Comparison of ENCODE assay signal across 9 mouse cellular contexts in genomic region chr1:76489681-76490492, GRCm38 (mm10).
DNase-seq lines count a peak whose midpoint lies in the region; ATAC-seq lines count a peak whose summit lies in the region.
"Had no signal": no experiment of that assay in that cellular context is flagged by ENCODE, and none has a peak within 500 bp of the region (broad histone marks: within the 10 kb centered on the region; RNA-seq: fewer than 3 reads in every experiment).

No protein-coding gene starts in this region.

- H3K4me3 ChIP-seq in hindbrain, embryonic 13.5 days, result no peak overlapping the region
- no peak overlapping the region for H3K4me3 ChIP-seq in hindbrain, embryonic 11.5 days (ENCODE audit: low read depth, low read length)
- H3K4me3 ChIP-seq in embryonic facial prominence, embryonic 11.5 days (ENCODE audit: low read depth, low read length), result no peak overlapping the region
- no peak overlapping the region for H3K4me3 ChIP-seq in heart, embryonic 13.5 days
- no peak overlapping the region for H3K4me3 ChIP-seq in midbrain, embryonic 12.5 days
- H3K4me3 ChIP-seq: embryonic facial prominence, embryonic 15.5 days had no signal

- H3K9ac ChIP-seq in hindbrain, embryonic 13.5 days, result no peak overlapping the region
- H3K9ac ChIP-seq in hindbrain, embryonic 11.5 days (ENCODE audit: low read depth, low read length), result no peak overlapping the region
- H3K9ac ChIP-seq in embryonic facial prominence, embryonic 11.5 days (replicated peaks; ENCODE audit: low read length), result no peak overlapping the region
- H3K9ac ChIP-seq in heart, embryonic 13.5 days, result no peak overlapping the region
- H3K9ac ChIP-seq in midbrain, embryonic 12.5 days (replicated peaks), result no peak overlapping the region
- H3K9ac ChIP-seq: embryonic facial prominence, embryonic 15.5 days had no signal

- H3K4me2 ChIP-seq in hindbrain, embryonic 13.5 days, result 0 out of 2 replicates have a peak overlapping the region, but pooled peaks have one; percentile 13
- H3K4me2 ChIP-seq in hindbrain, embryonic 11.5 days (replicated peaks; ENCODE audit: low read depth, low read length), result no peak overlapping the region
- no peak overlapping the region for H3K4me2 ChIP-seq in embryonic facial prominence, embryonic 11.5 days (ENCODE audit: low read depth, low read length)
- peak overlapping the region; percentile 5; the same call in 1 of the 2 replicates for H3K4me2 ChIP-seq in heart, embryonic 13.5 days
- H3K4me2 ChIP-seq in midbrain, embryonic 12.5 days (replicated peaks), result peak overlapping the region; percentile 30

- H3K27ac ChIP-seq in hindbrain, embryonic 13.5 days, result peak overlapping the region; percentile 78
- no peak overlapping the region for H3K27ac ChIP-seq in hindbrain, embryonic 11.5 days (ENCODE audit: low read depth, low read length)
- H3K27ac ChIP-seq in embryonic facial prominence, embryonic 11.5 days (replicated peaks; ENCODE audit: low read depth, low read length), result no peak overlapping the region
- H3K27ac ChIP-seq in heart, embryonic 13.5 days (replicated peaks), result no peak overlapping the region
- H3K27ac ChIP-seq in midbrain, embryonic 12.5 days (replicated peaks), result peak overlapping the region; percentile 52
- H3K27ac ChIP-seq: embryonic facial prominence, embryonic 15.5 days had no signal

- H3K27me3 ChIP-seq in hindbrain, embryonic 13.5 days, result no peaks in the 10 kb centered on the region
- no peaks in the 10 kb centered on the region for H3K27me3 ChIP-seq in hindbrain, embryonic 11.5 days (ENCODE audit: control insufficient read depth, insufficient read depth, low read length)
- no peaks in the 10 kb centered on the region for H3K27me3 ChIP-seq in embryonic facial prominence, embryonic 11.5 days (ENCODE audit: control insufficient read depth, insufficient read depth, low read length)
- H3K27me3 ChIP-seq in heart, embryonic 13.5 days (replicated peaks), result no peaks in the 10 kb centered on the region
- 0 out of 2 replicates have a peak, but pooled peaks cover 3% of the 10 kb centered on the region for H3K27me3 ChIP-seq in midbrain, embryonic 12.5 days
- H3K27me3 ChIP-seq: embryonic facial prominence, embryonic 15.5 days had no signal

- H3K9me3 ChIP-seq in hindbrain, embryonic 13.5 days, result no peaks in the 10 kb centered on the region
- H3K9me3 ChIP-seq in hindbrain, embryonic 11.5 days (ENCODE audit: control insufficient read depth, low read length), result no peaks in the 10 kb centered on the region
- H3K9me3 ChIP-seq in embryonic facial prominence, embryonic 11.5 days (replicated peaks; ENCODE audit: control insufficient read depth, low read length), result no peaks in the 10 kb centered on the region
- H3K9me3 ChIP-seq in heart, embryonic 13.5 days, result no peaks in the 10 kb centered on the region
- H3K9me3 ChIP-seq in midbrain, embryonic 12.5 days, result no peaks in the 10 kb centered on the region
- H3K9me3 ChIP-seq: embryonic facial prominence, embryonic 15.5 days had no signal

- no peak for DNase-seq in hindbrain, embryonic 11.5 days (ENCODE audit: low spot score)
- peak; percentile 62 for DNase-seq in embryonic facial prominence, embryonic 11.5 days (ENCODE audit: low spot score)
- DNase-seq in yolk sac, embryonic 10.5 days (ENCODE audit: low spot score), result no peak
- DNase-seq in testis, postnatal 14 days (ENCODE audit: low spot score), result no peak

- H3K4me1 ChIP-seq in hindbrain, embryonic 13.5 days (replicated peaks), result peaks cover 30% of the 10 kb centered on the region
- H3K4me1 ChIP-seq in hindbrain, embryonic 11.5 days (replicated peaks; ENCODE audit: control insufficient read depth, insufficient read depth, low read length), result no peaks in the 10 kb centered on the region
- no peaks in the 10 kb centered on the region for H3K4me1 ChIP-seq in embryonic facial prominence, embryonic 11.5 days (ENCODE audit: control insufficient read depth, insufficient read depth, low read length)
- H3K4me1 ChIP-seq in heart, embryonic 13.5 days, result peaks cover 29% of the 10 kb centered on the region
- peaks cover 28% of the 10 kb centered on the region for H3K4me1 ChIP-seq in midbrain, embryonic 12.5 days

- no peaks in the 10 kb centered on the region for H3K36me3 ChIP-seq in hindbrain, embryonic 13.5 days
- H3K36me3 ChIP-seq in hindbrain, embryonic 11.5 days (ENCODE audit: control insufficient read depth, insufficient read depth, low read length), result no peaks in the 10 kb centered on the region
- no peaks in the 10 kb centered on the region for H3K36me3 ChIP-seq in embryonic facial prominence, embryonic 11.5 days (replicated peaks; ENCODE audit: control insufficient read depth, insufficient read depth, low read depth, low read length)
- no peaks in the 10 kb centered on the region for H3K36me3 ChIP-seq in heart, embryonic 13.5 days
- no peaks in the 10 kb centered on the region for H3K36me3 ChIP-seq in midbrain, embryonic 12.5 days
- H3K36me3 ChIP-seq: embryonic facial prominence, embryonic 15.5 days had no signal

- 32% methylated on average over 12 of the region's 12 CpGs for WGBS in hindbrain, embryonic 13.5 days
- 66% methylated on average over 12 of the region's 12 CpGs for WGBS in hindbrain, embryonic 11.5 days
- 38% methylated on average over 12 of the region's 12 CpGs for WGBS in embryonic facial prominence, embryonic 11.5 days
- 44% methylated on average over 12 of the region's 12 CpGs for WGBS in heart, embryonic 13.5 days
- WGBS in midbrain, embryonic 12.5 days, result 28% methylated on average over 12 of the region's 12 CpGs

- 0 out of 2 replicates have a peak, but pooled peaks have one; percentile 32 for ATAC-seq in hindbrain, embryonic 13.5 days (ENCODE audit: low FRiP score)
- no peak for ATAC-seq in hindbrain, embryonic 11.5 days (ENCODE audit: low FRiP score)
- ATAC-seq in embryonic facial prominence, embryonic 11.5 days (replicated peaks; ENCODE audit: insufficient number of reproducible peaks, low FRiP score, low TSS enrichment, low read depth), result peak; percentile 34; the same call in 1 of the 2 replicates
- ATAC-seq in heart, embryonic 13.5 days (ENCODE audit: extremely low read depth, insufficient number of reproducible peaks, low FRiP score, low TSS enrichment), result no peak
- peak; percentile 55 for ATAC-seq in midbrain, embryonic 12.5 days (ENCODE audit: low FRiP score, low read depth)
- ATAC-seq in inflammation-experienced regulatory T-cells, adult 6 months, result no peak

Comparison
In these comparisons a context has a peak if more than half of its experiments do, and no peak if none do; other contexts are left out.
1. ATAC-seq: peak in hindbrain, embryonic 13.5 days (single experiment), embryonic facial prominence, embryonic 11.5 days (single experiment) and midbrain, embryonic 12.5 days (single experiment); none in hindbrain, embryonic 11.5 days (single experiment), heart, embryonic 13.5 days (single experiment) and inflammation-experienced regulatory T-cells, adult 6 months (single experiment).
2. H3K27ac ChIP-seq: peak in hindbrain, embryonic 13.5 days (single experiment) and midbrain, embryonic 12.5 days (single experiment); none in hindbrain, embryonic 11.5 days (single experiment), embryonic facial prominence, embryonic 11.5 days (single experiment) and heart, embryonic 13.5 days (single experiment).
3. H3K4me2 ChIP-seq: peak in hindbrain, embryonic 13.5 days (single experiment), heart, embryonic 13.5 days (single experiment) and midbrain, embryonic 12.5 days (single experiment); none in hindbrain, embryonic 11.5 days (single experiment) and embryonic facial prominence, embryonic 11.5 days (single experiment).